Mouse (Mus musculus) CH12.LX (cell line): Measurements from ENCODE around the gene Pou2f3.

Source experiments
- BHLHE40 ChIP-seq: IDR thresholded peaks from 2 replicates; pipeline ENCODE4 v1.6.1; 2011; ENCODE audit warnings: mild to moderate bottlenecking, low read depth, low read length, improper control_type of control experiment
- CTCF ChIP-seq, 2 experiments: IDR thresholded peaks in 1 of 2; conservative IDR thresholded peaks in 1 of 2; 2 replicates each; pipeline ENCODE4 v1.5.1; 2011 to 2012; ENCODE audit warnings: low read depth in 2 of 2, low read length in 2 of 2, improper control_type of control experiment in 1 of 2, inconsistent platforms in 1 of 2, mild to moderate bottlenecking in 1 of 2, moderate library complexity in 1 of 2
- EP300 ChIP-seq: IDR thresholded peaks from 2 replicates; pipeline ENCODE4 v1.6.1; 2011; ENCODE audit warnings: low read length, improper control_type of control experiment
- ETS1 ChIP-seq: conservative IDR thresholded peaks from 2 replicates; pipeline ENCODE4 v1.6.1; 2012; ENCODE audit warnings: low read depth, mild to moderate bottlenecking, inconsistent platforms, low read length, improper control_type of control experiment, moderate library complexity
- JUND ChIP-seq: conservative IDR thresholded peaks from 2 replicates; pipeline ENCODE4 v1.6.1; 2011; ENCODE audit warnings: low read depth, low read length, improper control_type of control experiment
- KAT2A ChIP-seq: IDR thresholded peaks from 2 replicates; pipeline ENCODE4 v1.6.1; 2012; ENCODE audit warnings: low read length, improper control_type of control experiment, inconsistent platforms; ENCODE audit not compliant: insufficient replicate concordance
- MAFK ChIP-seq: IDR thresholded peaks from 2 replicates; pipeline ENCODE4 v1.6.1; 2011; ENCODE audit warnings: low read length, improper control_type of control experiment; ENCODE audit not compliant: insufficient replicate concordance
- MAX ChIP-seq: IDR thresholded peaks from 2 replicates; pipeline ENCODE4 v1.6.1; 2011; ENCODE audit warnings: low read length, improper control_type of control experiment
- MAZ ChIP-seq: IDR thresholded peaks from 2 replicates; pipeline ENCODE4 v1.6.1; 2012; ENCODE audit warnings: low read depth, mild to moderate bottlenecking, inconsistent platforms, low read length, improper control_type of control experiment, moderate library complexity
- MEF2A ChIP-seq: IDR thresholded peaks from 2 replicates; pipeline ENCODE4 v1.6.1; 2014; ENCODE audit warnings: low read depth, mild to moderate bottlenecking, inconsistent platforms, low read length, improper control_type of control experiment, borderline replicate concordance
- POLR2A ChIP-seq: IDR thresholded peaks from 2 replicates; pipeline ENCODE4 v1.6.1; 2011; ENCODE audit warnings: low read depth, mild to moderate bottlenecking, improper control_type of control experiment, low read length
- ZNF384 ChIP-seq: IDR thresholded peaks from 2 replicates; pipeline ENCODE4 v1.6.1; 2012; ENCODE audit warnings: low read depth, low read length, improper control_type of control experiment, inconsistent platforms

DNA sequence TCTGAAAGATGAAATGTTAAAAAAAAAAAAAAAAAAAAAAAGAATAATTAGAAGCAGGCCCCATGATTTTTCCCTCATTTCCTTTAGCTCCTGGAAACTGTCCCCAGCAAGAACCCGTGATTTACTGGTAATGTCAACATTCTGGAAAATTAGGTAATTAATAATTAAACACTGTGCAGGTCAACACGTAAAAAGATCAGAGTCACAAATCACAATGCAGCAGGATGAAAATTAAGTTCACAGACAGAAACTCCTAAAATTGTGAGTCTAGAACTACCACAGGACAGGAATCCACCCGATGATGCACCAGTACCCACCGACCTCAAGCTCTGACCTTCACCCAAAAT, 105.7 kb downstream of the Pou2f3 start:
- no peak for TF ChIP-seq EP300
- TF ChIP-seq MAZ = no peak
- no peak for TF ChIP-seq ZNF384
- TF ChIP-seq MAFK = no peak
- TF ChIP-seq BHLHE40 = no peak
- TF ChIP-seq CTCF (conservative IDR thresholded peaks at IDR 0.05 in 1 of 2, IDR thresholded peaks at IDR 0.05 in 1 of 2; ENCODE audit: low read depth in 2 of 2, low read length in 2 of 2) = no peak
- no peak for TF ChIP-seq MEF2A
- TF ChIP-seq POLR2A = no peak
- TF ChIP-seq MAX = no peak
- TF ChIP-seq JUND = no peak
- TF ChIP-seq KAT2A = no peak
- no peak for TF ChIP-seq ETS1
